Mouse (Mus musculus) CD4-positive helper T cell, adult 2 months (primary cell): Measurements from ENCODE around the gene Vill.

Source experiments
- DNase-seq: peaks from one replicate; pipeline ENCODE4 v3.0.0-alpha.2; 2012; ENCODE audit warnings: low read depth, missing footprints, low spot score

Vill gene

DNA sequence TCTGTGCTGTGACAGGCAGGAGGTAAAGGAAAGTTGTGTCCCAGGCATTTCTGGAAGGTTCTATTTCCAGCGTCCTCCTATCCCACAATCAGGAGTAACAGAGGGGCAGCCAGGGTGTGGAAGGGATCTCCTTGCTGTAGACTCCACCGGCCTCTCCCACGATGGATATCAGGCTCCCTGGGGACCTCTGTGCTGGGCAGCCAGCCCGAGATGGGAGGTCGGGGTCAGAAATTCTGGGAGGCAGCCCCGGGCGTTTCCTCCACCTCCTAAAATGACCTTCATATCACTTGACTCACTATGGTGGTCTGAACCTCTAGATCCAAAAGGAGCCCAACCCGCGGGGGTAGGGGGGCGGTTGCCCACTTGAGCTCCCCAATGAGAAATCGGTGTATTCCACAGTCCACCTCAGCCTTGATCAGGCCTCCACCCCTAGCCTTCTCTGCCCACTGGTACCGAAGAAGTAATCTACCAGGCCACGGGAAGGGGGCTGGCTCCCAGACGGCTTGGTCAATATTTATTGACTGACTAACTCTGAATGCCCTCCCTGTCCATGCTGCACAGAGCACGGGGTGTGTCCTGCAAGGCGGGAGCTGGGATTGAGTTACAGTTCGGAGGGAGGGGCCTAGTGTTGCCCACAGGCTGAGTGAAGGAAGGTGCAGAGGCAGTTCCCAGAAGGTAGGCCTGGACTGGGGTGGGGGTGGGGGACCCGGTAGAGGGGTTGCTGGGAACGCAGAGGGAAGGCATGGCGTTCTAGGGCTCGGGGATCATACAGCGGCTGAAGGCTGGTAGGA is at the start of gene Vill:
Gene Vill (plus strand): TSS at position 625 of the 791 bp plus-strand sequence.
- DNase-seq = no peak

DNA sequence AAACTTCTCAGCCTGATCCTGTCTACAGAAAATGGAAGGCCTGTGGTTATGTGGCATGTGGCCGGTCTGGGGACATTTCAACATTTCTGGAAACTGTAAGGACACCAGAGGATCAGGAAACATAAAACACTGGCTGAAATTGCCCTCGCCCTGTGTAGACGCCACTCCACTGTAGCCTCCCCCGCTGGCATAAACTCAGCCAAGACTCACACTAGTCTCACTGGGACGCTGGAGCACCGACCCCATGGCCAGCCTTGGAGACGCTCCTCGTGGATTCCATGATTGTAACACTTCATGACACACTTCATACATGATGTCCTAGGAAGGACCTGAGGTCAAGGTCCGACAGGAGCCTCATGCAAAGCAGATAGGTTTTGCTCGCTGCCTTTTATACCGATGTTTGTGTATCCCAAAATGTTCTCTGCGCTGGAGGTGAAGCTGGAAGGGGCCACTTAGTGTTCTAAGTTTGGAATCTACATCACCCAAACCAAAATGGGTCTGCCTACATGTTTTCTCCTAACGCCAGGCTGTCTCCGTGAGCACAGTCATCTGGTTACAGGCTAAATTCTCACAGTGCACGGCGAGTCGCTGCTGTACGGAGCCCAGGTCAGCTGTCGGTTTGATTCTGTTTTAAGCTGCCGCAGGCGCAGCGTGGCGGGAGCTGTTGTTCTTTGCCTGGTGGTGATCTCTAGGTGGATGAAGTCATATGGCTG is 48.4 kb upstream of the Vill start:
- DNase-seq = no peak

DNA sequence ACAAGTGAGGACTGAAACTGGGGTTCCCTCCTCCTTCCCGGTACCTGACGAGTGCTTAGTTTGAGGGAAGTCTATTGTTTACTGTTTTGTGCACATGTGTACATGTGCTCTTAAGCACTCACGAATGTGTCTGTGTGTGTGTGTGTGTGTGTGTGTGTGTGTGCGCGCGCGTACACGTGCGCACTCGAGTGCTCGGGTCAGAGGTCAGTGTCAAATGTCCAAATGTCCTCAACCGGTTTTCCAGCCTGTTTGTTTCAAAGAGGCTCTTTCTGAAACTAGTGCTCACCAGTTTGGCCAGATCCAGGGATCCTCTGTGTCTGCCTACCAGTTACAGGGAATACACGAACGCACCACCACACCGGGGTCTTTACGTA is 47.9 kb upstream of the Vill start:
- DNase-seq = no peak

GRCm38 (mm10) chr9:119005303-119006029 is 47.1 kb upstream of the Vill start:
- no peak for DNase-seq

- DNase-seq = no peak
Measured at GRCm38 (mm10) chr9:119007266-119007665, 45.3 kb upstream of the Vill start.

DNA sequence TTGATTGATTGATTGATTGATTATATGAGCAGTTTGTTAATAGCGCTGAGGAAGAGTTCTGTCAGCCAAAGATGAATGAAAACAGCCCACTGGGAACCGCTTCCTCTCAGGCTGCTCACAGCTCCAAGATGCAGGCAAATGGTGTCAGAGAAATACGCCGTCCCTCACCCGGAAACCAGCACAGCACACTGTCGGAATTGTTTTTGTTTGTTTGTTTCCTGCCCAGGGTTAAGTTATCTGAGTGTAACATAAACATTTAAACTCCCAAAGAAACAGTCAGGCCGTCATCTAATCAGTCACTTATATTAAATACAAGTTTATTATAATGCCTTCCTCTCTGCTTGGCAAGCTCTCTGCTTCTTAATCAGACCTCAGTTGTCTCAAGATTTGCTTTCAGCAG is 43.7 kb upstream of the Vill start:
- no peak for DNase-seq

- DNase-seq = no peak
Measured at GRCm38 (mm10) chr9:119010156-119010710, 42.3 kb upstream of the Vill start.

- no peak for DNase-seq
Measured at GRCm38 (mm10) chr9:119016785-119017507, 35.6 kb upstream of the Vill start.

GRCm38 (mm10) chr9:119021731-119022130 is 30.8 kb upstream of the Vill start:
- no peak for DNase-seq

DNA sequence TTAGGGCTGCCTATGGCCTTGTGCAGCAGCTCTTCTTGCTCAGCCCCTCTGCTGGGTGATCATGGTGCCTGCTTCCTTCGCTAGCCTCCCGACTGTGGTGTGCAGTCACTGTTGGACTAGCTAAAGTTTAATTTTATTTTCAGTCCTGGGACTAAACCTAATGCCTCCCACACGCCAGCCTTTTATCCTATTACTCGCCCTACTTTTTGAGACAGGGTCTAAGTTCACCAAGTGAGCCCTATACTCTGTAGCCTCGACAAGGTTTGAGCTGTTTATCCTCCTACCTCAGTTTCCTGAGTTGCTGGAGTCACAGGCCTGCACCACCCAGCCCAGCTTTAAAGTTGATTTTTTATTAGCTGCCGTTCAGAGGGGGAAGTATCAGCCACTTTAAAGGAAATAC is 27.3 kb upstream of the Vill start:
- DNase-seq = no peak

- DNase-seq = no peak
Measured at GRCm38 (mm10) chr9:119025832-119026331, 26.7 kb upstream of the Vill start.

DNA sequence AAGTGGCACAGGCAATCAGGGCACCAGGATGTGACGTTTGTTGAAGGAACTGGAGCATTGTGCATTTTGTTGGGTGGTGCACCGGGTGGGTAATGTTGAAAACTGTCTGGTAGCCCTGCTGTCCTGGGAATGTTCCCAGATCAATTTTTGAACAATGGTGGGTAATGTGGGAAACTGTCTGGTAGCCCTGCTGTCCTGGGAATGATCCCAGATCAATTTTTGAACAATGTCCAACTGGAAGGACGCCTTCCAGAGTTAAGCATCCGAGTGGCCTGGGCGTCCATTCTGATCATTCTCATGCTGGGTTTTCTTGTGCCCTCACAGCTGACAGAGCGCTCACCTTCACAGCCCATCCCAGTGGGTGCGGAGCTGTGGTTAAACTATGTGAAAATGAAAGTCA is 25.2 kb upstream of the Vill start:
- DNase-seq = no peak

- DNase-seq = no peak
Measured at GRCm38 (mm10) chr9:119028226-119029195, 24.1 kb upstream of the Vill start.

GRCm38 (mm10) chr9:119029568-119029967 is 23.0 kb upstream of the Vill start:
- DNase-seq = no peak

DNA sequence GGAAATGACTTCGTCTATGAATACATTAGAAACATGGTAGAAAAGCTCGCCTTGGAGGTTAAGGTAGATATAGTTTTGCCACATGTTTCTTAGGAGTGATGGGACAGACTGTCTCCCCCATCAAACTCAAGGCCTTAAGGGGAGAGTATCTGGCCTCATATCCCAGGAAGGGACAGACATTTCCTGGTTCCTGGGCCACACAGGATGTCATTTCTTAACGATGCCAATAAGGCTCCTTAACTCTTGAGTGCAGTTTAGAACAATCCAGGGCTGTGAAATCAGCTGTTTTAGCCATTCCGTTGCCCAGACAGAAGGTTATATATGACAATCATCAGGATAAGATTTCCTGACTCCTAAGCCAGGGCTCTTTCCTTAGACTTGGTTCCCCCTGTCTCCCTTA is 21.5 kb upstream of the Vill start:
- DNase-seq = no peak

DNA sequence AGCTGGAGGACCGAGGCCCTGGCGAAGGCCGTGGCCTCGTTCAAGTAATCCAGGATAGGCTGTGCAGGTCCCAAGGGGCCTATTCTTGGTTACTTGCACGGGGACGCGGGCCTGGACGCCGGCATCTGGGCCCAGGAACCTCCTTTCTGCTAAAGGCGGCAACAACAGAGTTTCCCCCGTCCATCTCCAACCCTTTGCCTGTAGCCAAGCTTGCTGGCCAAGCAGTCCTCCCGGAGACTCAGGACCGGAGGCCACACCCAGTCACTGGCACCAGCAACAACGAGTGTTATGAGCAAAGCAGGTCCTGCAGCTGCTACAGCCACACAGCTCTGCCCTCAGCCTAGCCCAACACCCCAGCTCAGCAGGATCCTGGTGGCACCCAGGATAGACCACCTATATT is 20.8 kb upstream of the Vill start:
- DNase-seq = no peak

- no peak for DNase-seq
Measured at GRCm38 (mm10) chr9:119032538-119032937, 20.0 kb upstream of the Vill start.

DNA sequence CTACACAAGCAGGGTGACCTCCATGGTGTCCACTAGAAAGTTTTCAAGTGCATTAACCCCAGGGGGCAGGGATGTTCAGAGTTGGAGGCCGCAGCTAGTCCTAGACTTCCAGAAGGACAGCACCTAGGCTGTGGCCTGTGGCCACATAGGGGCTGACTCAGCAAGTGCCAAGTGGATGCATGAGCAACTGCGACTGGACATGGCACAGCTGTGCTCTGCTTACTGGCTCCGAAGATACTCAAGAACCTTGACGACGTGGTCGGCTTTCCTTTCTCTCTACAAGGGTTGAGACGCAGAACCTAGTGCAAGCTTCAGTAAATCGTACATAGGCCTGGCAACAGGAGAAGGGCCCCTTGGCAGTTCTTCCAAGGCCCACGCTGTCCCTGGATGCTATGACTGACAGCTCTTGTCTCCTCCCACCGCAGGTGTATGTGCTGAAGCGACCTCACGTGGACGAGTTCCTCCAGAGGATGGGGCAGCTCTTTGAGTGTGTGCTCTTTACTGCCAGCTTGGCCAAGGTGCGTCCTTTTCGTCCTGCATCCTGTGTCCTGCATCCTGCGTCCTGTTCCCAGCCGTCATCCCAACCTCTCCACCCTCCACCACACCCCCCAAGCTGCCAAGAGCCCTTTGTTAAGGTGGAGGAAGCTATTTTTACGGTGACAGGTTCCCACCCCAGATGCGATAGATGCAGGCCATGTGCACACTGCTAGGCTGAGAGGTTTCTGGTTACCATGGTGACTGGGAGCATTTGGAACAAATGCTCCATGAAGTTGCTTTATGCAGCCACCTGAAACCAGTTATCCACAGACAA is 19.3 kb upstream of the Vill start:
- no peak for DNase-seq

DNA sequence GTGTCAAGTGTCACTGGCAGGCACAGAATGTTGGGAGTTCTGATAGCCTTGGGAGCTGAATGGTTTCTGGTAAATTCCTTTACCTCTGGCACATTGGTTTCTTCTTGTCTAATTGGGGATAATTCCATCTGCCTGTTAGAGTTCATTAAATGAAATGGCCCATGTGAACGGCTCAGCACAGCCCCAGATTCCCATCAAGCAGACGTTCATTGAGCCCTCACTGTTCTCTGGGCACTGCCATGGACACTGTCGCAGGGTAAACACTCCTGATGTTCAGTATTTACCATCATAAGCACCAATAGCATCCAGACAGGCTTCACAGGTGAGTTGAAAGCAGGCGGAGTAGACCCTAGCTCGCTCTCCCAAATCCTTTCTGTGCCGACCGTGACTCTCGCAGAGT is 18.5 kb upstream of the Vill start:
- no peak for DNase-seq
